ENCODE assay signal across 9 mouse cellular contexts in genomic region chr4:58911831-58912628, GRCm38 (mm10). TPM values are rescaled to one million over a fixed set of nuclear protein-coding genes. Genes with fewer than 3 reads are reported as not detected.
A peak's percentile ranks its signal among the peaks of the same experiment; 100 is the strongest.
DNase-seq lines count a peak whose midpoint lies in the region; ATAC-seq and TF ChIP-seq lines count a peak whose summit lies in the region.
"Had no signal": no experiment of that assay in that cellular context is flagged by ENCODE, and none has a peak within 500 bp of the region (broad histone marks: within the 10 kb centered on the region; RNA-seq: fewer than 3 reads in every experiment).

No protein-coding gene starts in this region.

- DNase-seq in CH12.LX (ENCODE audit: extremely low read depth), result no peak
- peak; percentile 89 for DNase-seq in forebrain, embryonic 11.5 days (ENCODE audit: low spot score)
- DNase-seq in kidney, postnatal 4 days, result peak; percentile 75 to 82
- no peak for DNase-seq in lung, adult 2 months
- DNase-seq in testis, postnatal 10 days (ENCODE audit: low spot score), result peak; percentile 80

- H3K4me1 ChIP-seq in CH12.LX (ENCODE audit: control insufficient read depth in 1 of 2, insufficient read depth in 2 of 2), result peaks cover 7 to 54% of the 10 kb centered on the region in 2 experiments; a peak in 3 of 4 replicates
- H3K4me1 ChIP-seq in bone marrow, adult 2 months (ENCODE audit: control insufficient read depth, insufficient read depth, low read length), result peaks cover 2% of the 10 kb centered on the region; the same call in 1 of the 2 replicates
- peaks cover 6% of the 10 kb centered on the region; the same call in 1 of the 2 replicates for H3K4me1 ChIP-seq in forebrain, embryonic 11.5 days (replicated peaks; ENCODE audit: control insufficient read depth, insufficient read depth, low read length)
- H3K4me1 ChIP-seq in heart, embryonic 14.5 days (ENCODE audit: control insufficient read depth in 2 of 2, insufficient read depth in 2 of 2, low read length in 2 of 2), result peaks cover 2 to 12% of the 10 kb centered on the region in 2 experiments; a peak in 3 of 4 replicates
- H3K4me1 ChIP-seq in lung, adult 2 months (ENCODE audit: control insufficient read depth, insufficient read depth, low read length), result peaks cover 9% of the 10 kb centered on the region
- H3K4me1 ChIP-seq in neural tube, embryonic 14.5 days (ENCODE audit: control insufficient read depth, insufficient read depth, low read length), result peaks cover 6% of the 10 kb centered on the region; the same call in 1 of the 2 replicates

- no peak for TF ChIP-seq POLR2A in CH12.LX (IDR thresholded peaks at IDR 0.05; ENCODE audit: low read depth, low read length)
- TF ChIP-seq POLR2A in bone marrow, adult 2 months (IDR thresholded peaks at IDR 0.05; ENCODE audit: borderline replicate concordance, control insufficient read depth, low read depth, low read length), result no peak
- TF ChIP-seq POLR2A in lung, adult 2 months (IDR thresholded peaks at IDR 0.05; ENCODE audit: borderline replicate concordance, extremely low read depth, low read depth, low read length), result no peak

- H3K4me2 ChIP-seq in CH12.LX (ENCODE audit: insufficient read depth, low read depth, poor library complexity, severe bottlenecking), result no peak overlapping the region
- H3K4me2 ChIP-seq in forebrain, embryonic 11.5 days (ENCODE audit: low read depth, low read length, severe bottlenecking), result peak overlapping the region; percentile 61
- peak overlapping the region; percentile 81 for H3K4me2 ChIP-seq in heart, embryonic 14.5 days (ENCODE audit: low read length)
- H3K4me2 ChIP-seq in neural tube, embryonic 14.5 days (ENCODE audit: low read depth, low read length), result peak overlapping the region; percentile 42

- H3K79me2 ChIP-seq in CH12.LX (replicated peaks; ENCODE audit: control insufficient read depth, extremely low read depth, insufficient read depth, poor library complexity, severe bottlenecking), result peaks cover 44% of the 10 kb centered on the region

- under 1% methylated on average over 113 of the region's 126 CpGs for WGBS in bone marrow, adult 2 months
- under 1% methylated on average over 102 of the region's 126 CpGs for WGBS in forebrain, embryonic 11.5 days
- under 1% methylated on average over 93 of the region's 126 CpGs for WGBS in heart, embryonic 14.5 days
- under 1% methylated on average over 108 of the region's 126 CpGs for WGBS in lung, adult 2 months
- under 1% methylated on average over 104 of the region's 126 CpGs for WGBS in neural tube, embryonic 14.5 days

- no peaks in the 10 kb centered on the region for H3K27me3 ChIP-seq in CH12.LX (replicated peaks)
- H3K27me3 ChIP-seq in forebrain, embryonic 11.5 days (ENCODE audit: control insufficient read depth, insufficient read depth, low read length), result no peaks in the 10 kb centered on the region
- H3K27me3 ChIP-seq in heart, embryonic 14.5 days (ENCODE audit: control insufficient read depth, insufficient read depth, low read length), result no peaks in the 10 kb centered on the region
- H3K27me3 ChIP-seq in neural tube, embryonic 14.5 days (ENCODE audit: control insufficient read depth, insufficient read depth, low read length), result no peaks in the 10 kb centered on the region

- TF ChIP-seq RAD21 in CH12.LX (IDR thresholded peaks at IDR 0.05; ENCODE audit: low read depth, low read length), result no peak

- peak overlapping the region; percentile 91 for H3K9ac ChIP-seq in CH12.LX (ENCODE audit: insufficient read depth, low read depth)
- peak overlapping the region; percentile 96 for H3K9ac ChIP-seq in forebrain, embryonic 11.5 days (ENCODE audit: low read length)
- peak overlapping the region; percentile 96 for H3K9ac ChIP-seq in heart, embryonic 14.5 days (ENCODE audit: low read length)
- peak overlapping the region; percentile 97 for H3K9ac ChIP-seq in neural tube, embryonic 14.5 days (replicated peaks; ENCODE audit: low read depth, low read length)

- H3K27ac ChIP-seq in CH12.LX (ENCODE audit: insufficient read depth, low read depth), result peak overlapping the region; percentile 94
- H3K27ac ChIP-seq in bone marrow, adult 2 months (ENCODE audit: control insufficient read depth, insufficient read depth, low read depth, low read length, poor library complexity), result peak overlapping the region; percentile 98
- H3K27ac ChIP-seq in forebrain, embryonic 11.5 days (ENCODE audit: low read depth, low read length), result peak overlapping the region; percentile 93
- peak overlapping the region; percentile 94 to 99 for H3K27ac ChIP-seq in heart, embryonic 14.5 days (replicated peaks in 1 of 2; ENCODE audit: control insufficient read depth in 1 of 2, insufficient read depth in 1 of 2, low read depth in 2 of 2, low read length in 2 of 2)
- peak overlapping the region; percentile 98 for H3K27ac ChIP-seq in neural tube, embryonic 14.5 days (ENCODE audit: low read depth, low read length)

- H3K4me3 ChIP-seq in CH12.LX (replicated peaks in 1 of 3; ENCODE audit: low read depth in 2 of 3, low read length in 2 of 3, poor library complexity in 1 of 3), result peak overlapping the region; percentile 84 to 98 (median 85)
- peak overlapping the region; percentile 87 for H3K4me3 ChIP-seq in bone marrow, adult 2 months (replicated peaks; ENCODE audit: control insufficient read depth, low read depth, low read length)
- peak overlapping the region; percentile 93 for H3K4me3 ChIP-seq in forebrain, embryonic 11.5 days (ENCODE audit: low read depth, low read length)
- peak overlapping the region; percentile 81 to 91 for H3K4me3 ChIP-seq in heart, embryonic 14.5 days (ENCODE audit: control insufficient read depth in 1 of 2, insufficient read depth in 1 of 2, low read depth in 1 of 2, low read length in 2 of 2)
- peak overlapping the region; percentile 98 for H3K4me3 ChIP-seq in lung, adult 2 months (replicated peaks; ENCODE audit: extremely low read depth, low read depth, low read length)
- H3K4me3 ChIP-seq in neural tube, embryonic 14.5 days (ENCODE audit: low read depth, low read length), result peak overlapping the region; percentile 71

- peak; percentile 79 for ATAC-seq in forebrain, embryonic 11.5 days (replicated peaks; ENCODE audit: low FRiP score)
- peak; percentile 60 for ATAC-seq in heart, embryonic 14.5 days (ENCODE audit: insufficient number of reproducible peaks, insufficient read depth, low FRiP score, low read depth)
- peak; percentile 89 for ATAC-seq in neural tube, embryonic 14.5 days (ENCODE audit: low read depth)

- no peaks in the 10 kb centered on the region for H3K36me3 ChIP-seq in CH12.LX (replicated peaks in 1 of 2; ENCODE audit: control insufficient read depth in 1 of 2, insufficient read depth in 1 of 2, low read length in 1 of 2)
- H3K36me3 ChIP-seq in forebrain, embryonic 11.5 days (ENCODE audit: control insufficient read depth, insufficient read depth, low read length), result no peaks in the 10 kb centered on the region
- no peaks in the 10 kb centered on the region for H3K36me3 ChIP-seq in heart, embryonic 14.5 days (ENCODE audit: control insufficient read depth, insufficient read depth, low read length)
- H3K36me3 ChIP-seq in neural tube, embryonic 14.5 days (ENCODE audit: control insufficient read depth, insufficient read depth, low read length), result no peaks in the 10 kb centered on the region

- TF ChIP-seq CTCF in CH12.LX (conservative IDR thresholded peaks at IDR 0.05 in 1 of 2, IDR thresholded peaks at IDR 0.05 in 1 of 2; ENCODE audit: low read depth in 2 of 2, low read length in 2 of 2), result no peak
- TF ChIP-seq CTCF in bone marrow, adult 2 months (IDR thresholded peaks at IDR 0.05; ENCODE audit: control insufficient read depth, insufficient read depth, low read length), result no peak
- TF ChIP-seq CTCF in lung, adult 2 months (IDR thresholded peaks at IDR 0.05; ENCODE audit: insufficient read depth, low read length), result no peak

- in situ Hi-C loops in CH12.LX (cut with MboI; ENCODE audit: low pct_ligation_motif_present, low pct_unique_long_range_greater_than_20kb, low sequenced_read_pairs), result no loop called here

- TF ChIP-seq EP300 in CH12.LX (IDR thresholded peaks at IDR 0.05; ENCODE audit: low read length), result no peak

- H3K9me3 ChIP-seq in CH12.LX (replicated peaks; ENCODE audit: low read length), result no peaks in the 10 kb centered on the region
- H3K9me3 ChIP-seq in forebrain, embryonic 11.5 days (ENCODE audit: control insufficient read depth, low read length), result no peaks in the 10 kb centered on the region
- no peaks in the 10 kb centered on the region for H3K9me3 ChIP-seq in heart, embryonic 14.5 days (ENCODE audit: control insufficient read depth, low read length)
- no peaks in the 10 kb centered on the region for H3K9me3 ChIP-seq in neural tube, embryonic 14.5 days (ENCODE audit: control insufficient read depth, low read length)

- dilution Hi-C loops in CH12.LX (cut with MboI; ENCODE audit: extremely low pct_ligation_motif_present, extremely low pct_unique_long_range_greater_than_20kb, low sequenced_read_pairs), result no loop called here

TF ChIP-seq in CH12.LX, 34 proteins besides CTCF, POLR2A, EP300 and RAD21 (continues in another document):
- TF ChIP-seq MYC (IDR thresholded peaks at IDR 0.05; ENCODE audit: low read depth, low read length), result no peak
- TF ChIP-seq ZMIZ1 (IDR thresholded peaks at IDR 0.05; ENCODE audit: low read depth, low read length), result no peak
- no peak for TF ChIP-seq USF1 (IDR thresholded peaks at IDR 0.05; ENCODE audit: low read depth, low read length)
- no peak for TF ChIP-seq TBP (conservative IDR thresholded peaks at IDR 0.05; ENCODE audit: low read depth, low read length)
- no peak; the same call in 1 of the 2 replicates for TF ChIP-seq CHD1 (IDR thresholded peaks at IDR 0.05; ENCODE audit: low read depth, low read length)
- no peak for TF ChIP-seq HCFC1 (IDR thresholded peaks at IDR 0.05; ENCODE audit: low read depth, low read length)
- no peak for TF ChIP-seq PAX5 (IDR thresholded peaks at IDR 0.05; ENCODE audit: low read length)

RNA-seq across cellular contexts. Expression of gene Ecpas, which starts 0.5 kb away (rescaled TPM):
- 44.2 and 45.2 TPM in 2 replicates for total RNA-seq in CH12.LX (2012; rRNA removed)
- 44.2 and 47.5 TPM in 2 replicates for total RNA-seq in CH12.LX (2014; rRNA removed)
- polyA plus RNA-seq in CH12.LX (2012; ENCODE audit: insufficient read length, low read depth), result 66.5 and 67.4 TPM in 2 replicates
- polyA plus RNA-seq in bone marrow, adult 2 months (2011; ENCODE audit: insufficient read depth, insufficient read length, low replicate concordance, missing spikeins), result 18.1 and 33.4 TPM in 2 replicates
- polyA plus RNA-seq in forebrain, embryonic 11.5 days (2014; fragmentation: Nextera tagmentation; extraction: Ambion mirVana), result 39.3 and 43.2 TPM in 2 replicates
- 37.7 and 38.2 TPM in 2 replicates for polyA plus RNA-seq in heart, embryonic 14.5 days (2014; fragmentation: Nextera tagmentation; extraction: Ambion mirVana)
- polyA plus RNA-seq in lung, adult 2 months (2012; rRNA removed), result 14.4 and 20.9 TPM in 2 replicates
- 55.7 and 58.6 TPM in 2 replicates for polyA plus RNA-seq in neural tube, embryonic 14.5 days (2014; fragmentation: Nextera tagmentation; extraction: Ambion mirVana)

RNA-seq across cellular contexts. Expression of gene Zkscan16, which starts 31.4 kb away (rescaled TPM):
- not detected in 2 replicates for total RNA-seq in CH12.LX (2012; rRNA removed)
- total RNA-seq in CH12.LX (2014; rRNA removed), result not detected in 2 replicates
- polyA plus RNA-seq in CH12.LX (2012; ENCODE audit: insufficient read length, low read depth), result not detected in 2 replicates
- polyA plus RNA-seq in bone marrow, adult 2 months (2011; ENCODE audit: insufficient read depth, insufficient read length, low replicate concordance, missing spikeins), result not detected in 2 replicates
- 1.2 TPM in 2 replicates for polyA plus RNA-seq in forebrain, embryonic 11.5 days (2014; fragmentation: Nextera tagmentation; extraction: Ambion mirVana)
- polyA plus RNA-seq in heart, embryonic 14.5 days (2014; fragmentation: Nextera tagmentation; extraction: Ambion mirVana), result 0.16 and 0.23 TPM in 2 replicates
- polyA plus RNA-seq in lung, adult 2 months (2012; rRNA removed), result not detected in 2 replicates
- polyA plus RNA-seq in neural tube, embryonic 14.5 days (2014; fragmentation: Nextera tagmentation; extraction: Ambion mirVana), result 2.5 and 2.6 TPM in 2 replicates
- total RNA-seq: hematopoietic stem cell, adult 5-6 weeks had no signal

Comparison
In these comparisons a context has a peak if more than half of its experiments do, and no peak if none do; other contexts are left out.
1. DNase-seq: peak in forebrain, embryonic 11.5 days (single experiment), kidney, postnatal 4 days (2 of 2) and testis, postnatal 10 days (single experiment); none in CH12.LX (single experiment) and lung, adult 2 months (single experiment).
2. Peak in every context shown above with its lines, with median percentiles within 50 percentile points of each other: H3K27ac ChIP-seq, H3K4me3 ChIP-seq, H3K9ac ChIP-seq and ATAC-seq.